Mouse (Mus musculus) midbrain, embryonic 16.5 days (tissue): Measurements from ENCODE around the gene Il9. TPM values are rescaled to one million over a fixed set of nuclear protein-coding genes. Genes with fewer than 3 reads are reported as not detected.
A peak's percentile ranks its signal among the peaks of the same experiment; 100 is the strongest.

Experiments
- ATAC-seq: fragments of 200-750 bp; cut with Nextera tagmentation; 2 replicates; pipeline ENCODE4 v1.8.0; 2017; ENCODE audit warnings: moderate TSS enrichment
- H3K27ac ChIP-seq: fragments of 300-500 bp; sonication (generic); 2 replicates; pipeline ENCODE4 v1.5.1; 2014; ENCODE audit warnings: mild to moderate bottlenecking, low read length, mixed read lengths
- H3K27me3 ChIP-seq: fragments of 300-500 bp; sonication (generic); 2 replicates; pipeline ENCODE4 v1.6.1; 2014; ENCODE audit warnings: low read depth, low read length, mixed read lengths; ENCODE audit not compliant: control insufficient read depth, insufficient read depth
- H3K36me3 ChIP-seq: fragments of 300-500 bp; sonication (generic); 2 replicates; pipeline ENCODE4 v1.6.1; 2014; ENCODE audit warnings: mild to moderate bottlenecking, low read length, moderate library complexity, mixed read lengths; ENCODE audit not compliant: control insufficient read depth, insufficient read depth
- H3K4me1 ChIP-seq: fragments of 300-500 bp; sonication (generic); 2 replicates; pipeline ENCODE4 v1.6.1; 2014; ENCODE audit warnings: mild to moderate bottlenecking, low read length, mixed read lengths; ENCODE audit not compliant: control insufficient read depth, insufficient read depth
- H3K4me2 ChIP-seq: fragments of 300-500 bp; sonication (generic); 2 replicates; pipeline ENCODE4 v1.6.1; 2014; ENCODE audit warnings: mild to moderate bottlenecking, low read length, mixed read lengths
- H3K4me3 ChIP-seq: fragments of 300-500 bp; sonication (generic); 2 replicates; pipeline ENCODE4 v1.5.1; 2014; ENCODE audit warnings: low read depth, mild to moderate bottlenecking, low read length, moderate library complexity, mixed read lengths
- H3K9ac ChIP-seq: fragments of 300-500 bp; sonication (generic); 2 replicates; pipeline ENCODE4 v1.6.1; 2014; ENCODE audit warnings: low read depth, low read length, mixed read lengths
- H3K9me3 ChIP-seq: fragments of 300-500 bp; sonication (generic); replicated peaks from 2 replicates; pipeline ENCODE4 v1.6.1; 2014; ENCODE audit warnings: mild to moderate bottlenecking, low read length, mixed read lengths; ENCODE audit not compliant: control insufficient read depth, poor library complexity, severe bottlenecking
- WGBS: fragments of 180-500 bp; shearing (Covaris S2); extraction: QIAGEN DNeasy Blood & Tissue Kit; methylation state at CpG from one replicate; pipeline ENCODE4 v1.1.7; 2014; 5-methylcytosine and 5-hydroxymethylcytosine counted together
- polyA plus RNA-seq: library from polyadenylated mRNA; unstranded; fragments of >200 nt; fragmentation: Nextera tagmentation; extraction: Ambion mirVana; gene quantifications from 2 replicates; pipeline ENCODE4 v1.2.1, GENCODE M21; 2015

The Il9 gene
- polyA plus RNA-seq, 1 experiment from 2014 or later, result not detected

GRCm38 (mm10) chr13:56443411-56443810 lies 38.6 kb downstream of the Il9 start:
- H3K4me2 ChIP-seq, result no peak overlapping the region
- H3K4me1 ChIP-seq, result peaks cover 3% of the 10 kb centered on the region; the same call in 1 of the 2 replicates
- peaks cover 25% of the 10 kb centered on the region for H3K27me3 ChIP-seq
- no peak overlapping the region for H3K9ac ChIP-seq
- no peaks in the 10 kb centered on the region for H3K9me3 ChIP-seq
- H3K4me3 ChIP-seq, result no peak overlapping the region
- no peak for ATAC-seq
- H3K27ac ChIP-seq, result no peak overlapping the region
- WGBS, result 80% methylated on average over 7 of the region's 7 CpGs
- no peaks in the 10 kb centered on the region for H3K36me3 ChIP-seq

GRCm38 (mm10) chr13:56438211-56439075 lies 43.6 kb downstream of the Il9 start, which contains the start of gene Slc25a48:
Gene Slc25a48 (plus strand): TSS chr13:56438355.
- Histone ChIP-seq H3K27ac (no peak within 1 kb of the TSS), H3K4me1 (peaks cover 8% of the 10 kb centered on the region; the same call in 1 of the 2 replicates), H3K9ac (0 out of 2 replicates have a peak within 1 kb of the TSS, but pooled peaks have one; percentile 38), H3K27me3 (peaks cover 47% of the 10 kb centered on the region), H3K4me3 (peak within 1 kb of the TSS; percentile 35), H3K9me3 (no peaks in the 10 kb centered on the region), H3K36me3 (no peaks in the 10 kb centered on the region), H3K4me2 (peak within 1 kb of the TSS; percentile 66)
- 5% methylated on average over 51 of the region's 51 CpGs for WGBS
- no peak for ATAC-seq

DNA sequence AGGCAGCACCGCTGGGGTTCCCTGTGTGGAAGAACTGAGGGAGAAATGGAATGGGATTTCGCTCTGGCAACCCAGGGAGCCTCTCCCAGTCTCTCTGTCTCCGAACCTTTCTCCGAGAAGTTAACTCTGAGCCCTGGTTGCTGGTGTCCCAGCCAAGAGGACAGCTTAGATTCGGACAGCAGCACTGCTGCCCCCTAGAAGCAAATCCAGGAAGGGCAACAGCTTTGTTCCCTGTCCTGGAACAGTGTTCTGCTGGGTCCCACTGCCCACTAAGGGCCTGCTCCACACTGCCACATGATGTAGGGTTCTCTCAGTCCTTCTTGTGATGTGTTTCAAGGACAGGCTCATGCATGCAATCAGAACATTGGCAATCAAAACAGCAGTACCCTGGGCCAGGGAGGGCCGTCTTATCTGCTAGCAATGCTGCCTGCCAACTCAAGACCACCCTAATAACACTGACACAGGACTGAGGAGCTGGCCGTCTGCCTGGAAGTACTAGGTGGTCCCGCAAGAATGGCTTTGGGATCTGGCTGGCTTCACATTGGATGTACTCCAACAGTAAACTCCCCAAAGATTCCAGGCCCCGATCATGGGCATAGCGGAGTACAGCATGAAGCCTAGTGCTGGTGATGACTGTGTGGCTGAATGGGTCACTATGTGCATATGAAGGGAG lies 46.3 kb downstream of the Il9 start:
- Histone ChIP-seq H3K9ac (no peak overlapping the region), H3K4me1 (peaks cover 8% of the 10 kb centered on the region), H3K4me2 (no peak overlapping the region), H3K27me3 (peaks cover 44% of the 10 kb centered on the region), H3K27ac (no peak overlapping the region), H3K4me3 (no peak overlapping the region), H3K36me3 (no peaks in the 10 kb centered on the region), H3K9me3 (no peaks in the 10 kb centered on the region)
- ATAC-seq, result no peak
- WGBS, result 62% methylated on average over 10 of the region's 10 CpGs

- no peaks in the 10 kb centered on the region for H3K36me3 ChIP-seq
- no peak overlapping the region for H3K4me2 ChIP-seq
- H3K27ac ChIP-seq, result no peak overlapping the region
- no peak for ATAC-seq
- no peak overlapping the region for H3K9ac ChIP-seq
- 81% methylated on average over 9 of the region's 9 CpGs for WGBS
- peaks cover 31% of the 10 kb centered on the region for H3K27me3 ChIP-seq
- H3K4me1 ChIP-seq, result peaks cover 8% of the 10 kb centered on the region
- H3K9me3 ChIP-seq, result no peaks in the 10 kb centered on the region
- no peak overlapping the region for H3K4me3 ChIP-seq
Observed at GRCm38 (mm10) chr13:56434311-56434751, 47.7 kb downstream of the Il9 start.

- Histone ChIP-seq H3K9ac (no peak overlapping the region), H3K4me3 (no peak overlapping the region), H3K9me3 (no peaks in the 10 kb centered on the region), H3K4me2 (no peak overlapping the region), H3K4me1 (peaks cover 6% of the 10 kb centered on the region), H3K36me3 (no peaks in the 10 kb centered on the region), H3K27me3 (peaks cover 22% of the 10 kb centered on the region), H3K27ac (no peak overlapping the region)
- no peak for ATAC-seq
- 6% methylated on average over 10 of the region's 10 CpGs for whole genome bisulfite sequencing
Observed at GRCm38 (mm10) chr13:56433466-56433865, 48.6 kb downstream of the Il9 start.

- Histone ChIP-seq H3K4me2 (no peak overlapping the region), H3K27me3 (peaks cover 13% of the 10 kb centered on the region), H3K9me3 (no peaks in the 10 kb centered on the region), H3K4me3 (no peak overlapping the region), H3K27ac (no peak overlapping the region), H3K36me3 (no peaks in the 10 kb centered on the region), H3K9ac (no peak overlapping the region), H3K4me1 (no peaks in the 10 kb centered on the region; the same call in 1 of the 2 replicates)
- ATAC-seq, result no peak
- 82% methylated on average over 9 of the region's 12 CpGs for WGBS
Observed at GRCm38 (mm10) chr13:56432496-56432895, 49.5 kb downstream of the Il9 start.

Other genes with a start within 250 kb of the Il9 start
- gene Neurog1, start 230.1 kb downstream of the Il9 start, polyA plus RNA-seq, result 2.3 and 3.2 TPM in 2 replicates
- 12.3 and 21.0 TPM in 2 replicates for gene Cxcl14, start 185.7 kb downstream of the Il9 start, polyA plus RNA-seq
- not detected in 2 replicates for gene Gm3045, start 55.7 kb downstream of the Il9 start, polyA plus RNA-seq
- not detected in 2 replicates for gene Slc25a48, start 43.9 kb downstream of the Il9 start, polyA plus RNA-seq
- gene Fbxl21, start 40.2 kb upstream of the Il9 start, polyA plus RNA-seq, result 3.2 and 3.3 TPM in 2 replicates
- gene Lect2, start 66.3 kb upstream of the Il9 start, polyA plus RNA-seq, result not detected in 2 replicates
- gene Tgfbi, start 127.3 kb upstream of the Il9 start, polyA plus RNA-seq, result 2.9 and 4.1 TPM in 2 replicates
- 17.1 and 18.7 TPM in 2 replicates for gene Smad5, start 220.8 kb upstream of the Il9 start, polyA plus RNA-seq